Mouse (Mus musculus) layer of hippocampus, postnatal 10 days (tissue): ENCODE data around the gene Cdkn2aip. TPM values are rescaled to one million over a fixed set of nuclear protein-coding genes. Genes with fewer than 3 reads are reported as not detected.

Experiments
- DNase-seq, 2 experiments: peaks; one replicate each; pipeline ENCODE4 v3.0.0; 2021; ENCODE audit warnings: low spot score in 2 of 2
- long read RNA-seq: library from polyadenylated mRNA; stranded (forward); transcript quantifications from one replicate; pipeline ENCODE4 v2.0.0, GENCODE M21; 2023
- total RNA-seq, 2 experiments: library from RNA; stranded (reverse); gene quantifications; 2 replicates each; pipeline ENCODE4 v1.2.3; 2021

The Cdkn2aip gene
- total RNA-seq: 10 to 100 TPM; 12.1 to 13.4 TPM
- long read RNA-seq, transcript Cdkn2aip-201 (3 exons, 3,464 nt): major isoform, 6 of 11 reads
- long read RNA-seq, transcript Cdkn2aip-202 (3 exons, 3,393 nt): minor isoform, 5 of 11 reads
- long read RNA-seq, partial matches to known transcripts: 0 of 11 reads
- long read RNA-seq, other reads (novel, unspliced or antisense): 0 of 11 reads

DNA sequence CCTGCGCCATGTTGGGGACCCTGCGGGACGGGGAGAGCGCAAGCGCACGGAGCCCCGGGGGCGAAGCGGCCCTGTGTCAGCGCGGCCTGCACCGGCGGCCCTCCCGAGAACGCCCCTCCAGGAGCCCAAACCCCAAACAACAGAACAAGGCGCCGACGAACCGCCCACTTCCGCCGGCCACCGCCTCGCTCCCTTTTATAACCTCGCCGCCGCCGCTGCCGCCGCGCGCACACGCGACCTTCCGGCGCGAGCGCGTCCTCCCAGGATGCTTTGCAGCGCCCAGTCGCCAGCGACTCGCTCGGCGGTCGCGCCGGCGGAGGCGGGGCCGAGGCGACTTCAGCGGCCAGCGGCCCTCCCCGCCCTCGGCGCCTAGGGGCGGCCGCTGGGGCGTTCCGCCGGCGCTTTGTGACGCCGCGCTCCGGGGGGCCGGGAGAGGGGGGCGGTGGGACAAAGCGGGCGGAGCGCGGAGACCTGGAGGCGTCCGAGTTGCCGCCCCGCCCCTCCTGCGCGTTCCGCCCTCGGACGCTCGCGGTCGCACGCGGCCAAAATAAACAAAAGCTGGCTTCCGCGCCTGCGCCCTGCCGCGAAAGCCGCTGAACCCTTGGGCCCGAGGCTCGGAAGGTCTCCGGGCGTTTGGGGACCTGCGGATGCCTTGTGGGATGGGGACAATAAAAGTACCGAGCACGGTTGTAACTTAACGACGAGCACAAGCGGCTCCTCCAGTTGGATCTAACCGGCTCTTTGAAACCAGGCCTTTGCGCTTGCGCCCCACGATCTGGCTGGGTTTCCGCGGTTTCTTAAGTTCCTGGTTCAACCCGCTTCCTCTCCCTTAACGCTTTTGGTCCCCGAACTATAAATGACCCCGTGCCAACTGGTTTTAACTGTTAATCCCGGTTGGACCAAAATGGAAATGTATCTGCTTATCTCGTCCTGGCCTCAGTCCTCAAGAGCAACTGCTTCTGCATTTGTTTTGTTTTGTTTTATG is at the start of gene Cdkn2aip:
Gene Cdkn2aip, minus strand, starts transcription at position 172 of the 985 bp plus-strand sequence.
- peak; percentile 94 for DNase-seq

DNA sequence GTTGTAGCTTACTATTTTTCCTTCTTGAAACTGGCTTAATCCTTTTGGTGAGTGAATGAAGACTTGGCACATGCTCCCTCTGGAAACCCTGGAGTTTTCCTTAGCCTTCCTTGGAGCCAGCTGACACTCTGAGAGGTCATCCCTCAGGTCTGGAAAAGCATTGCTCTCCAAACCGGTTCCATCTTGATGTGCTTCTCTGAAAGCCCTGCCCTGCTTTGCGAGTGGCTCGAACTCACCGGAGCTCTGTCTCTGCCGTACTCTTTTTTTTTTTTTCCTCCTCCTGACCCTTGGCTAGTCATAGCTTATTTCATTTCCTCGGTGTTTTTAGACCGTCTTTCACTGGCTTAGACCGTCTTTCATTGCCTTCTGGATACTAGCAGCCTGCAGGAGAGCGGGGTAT is 49.5 kb upstream of the Cdkn2aip start:
- no peak for DNase-seq

DNA sequence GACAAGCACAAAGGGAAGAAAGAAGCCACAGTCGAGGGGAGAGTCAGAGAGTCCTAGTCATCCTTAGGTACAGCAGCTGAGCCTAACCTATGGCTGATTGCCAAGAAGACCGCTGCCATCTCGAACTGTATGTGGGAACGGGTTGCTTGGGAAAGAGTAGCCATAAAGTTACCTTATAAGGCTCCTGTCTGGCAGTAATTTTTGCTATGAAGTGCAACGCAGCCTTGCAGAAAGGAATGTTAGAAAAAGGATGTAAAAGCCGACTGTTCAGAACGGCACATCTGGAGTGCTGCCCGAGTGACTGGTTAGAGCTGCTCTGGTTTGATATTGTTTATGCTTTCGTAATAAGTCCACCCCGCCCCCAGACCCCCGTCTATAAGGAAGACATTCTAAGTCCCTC is 47.0 kb upstream of the Cdkn2aip start:
- DNase-seq: no peak

DNA sequence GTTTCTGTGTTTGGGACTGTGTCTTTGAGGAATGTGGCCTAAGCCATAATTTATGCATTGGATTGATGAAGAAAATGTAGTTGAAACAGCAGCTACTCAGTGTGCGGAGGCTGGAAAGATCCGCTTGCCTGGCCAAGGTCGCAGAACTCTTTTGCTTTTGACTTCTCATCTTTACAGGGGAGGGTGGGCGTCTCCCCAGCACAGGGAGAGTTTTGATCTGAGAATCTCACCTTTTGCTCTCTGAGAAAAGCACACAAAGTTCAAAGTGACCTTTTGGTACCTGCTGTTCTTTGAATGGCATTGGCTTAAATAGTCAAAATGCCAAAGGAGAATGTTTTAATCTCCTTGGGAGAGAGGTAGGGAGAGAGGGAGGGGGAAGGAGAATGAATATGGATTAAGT is 46.5 kb upstream of the Cdkn2aip start:
- no peak for DNase-seq

DNA sequence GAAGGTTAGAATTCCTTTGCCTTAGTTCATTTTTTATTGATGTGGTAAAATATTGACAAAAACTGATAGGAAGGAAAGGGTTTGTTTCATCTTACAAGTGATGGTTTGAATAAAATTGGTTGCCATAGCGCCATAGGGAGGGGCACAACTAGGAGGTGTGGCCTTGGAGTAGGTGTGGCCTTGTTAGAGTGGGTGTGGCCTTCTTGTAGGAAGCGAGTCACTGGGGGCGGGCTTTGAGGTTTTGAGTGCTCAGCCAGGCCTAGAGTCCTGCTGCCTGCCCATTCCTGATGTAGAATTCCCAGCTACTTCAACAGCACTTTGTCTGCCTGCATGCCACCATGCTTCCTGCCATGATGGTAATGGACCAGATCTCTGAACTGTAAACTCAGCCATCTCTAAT is 39.4 kb upstream of the Cdkn2aip start:
- DNase-seq: no peak

DNA sequence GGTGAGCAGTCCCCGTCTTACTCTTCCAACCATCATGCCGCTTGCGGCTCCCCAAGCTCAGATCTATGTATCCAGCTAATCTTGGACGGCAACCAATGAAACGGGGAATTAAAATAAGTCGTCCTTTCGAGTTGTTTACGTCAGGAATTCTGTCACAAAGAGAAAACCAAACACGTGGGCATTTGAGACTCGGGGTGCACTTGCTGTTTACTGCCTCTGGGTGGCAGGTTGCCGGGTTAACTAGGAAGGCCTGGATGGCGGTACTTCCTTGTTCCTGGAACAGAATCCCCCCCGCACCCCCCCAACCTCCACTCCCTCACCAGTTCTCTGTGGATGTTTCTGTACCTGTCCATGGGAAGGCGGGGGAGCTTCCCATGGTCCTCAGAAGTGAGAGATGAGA is 36.4 kb upstream of the Cdkn2aip start:
- DNase-seq: no peak

DNA sequence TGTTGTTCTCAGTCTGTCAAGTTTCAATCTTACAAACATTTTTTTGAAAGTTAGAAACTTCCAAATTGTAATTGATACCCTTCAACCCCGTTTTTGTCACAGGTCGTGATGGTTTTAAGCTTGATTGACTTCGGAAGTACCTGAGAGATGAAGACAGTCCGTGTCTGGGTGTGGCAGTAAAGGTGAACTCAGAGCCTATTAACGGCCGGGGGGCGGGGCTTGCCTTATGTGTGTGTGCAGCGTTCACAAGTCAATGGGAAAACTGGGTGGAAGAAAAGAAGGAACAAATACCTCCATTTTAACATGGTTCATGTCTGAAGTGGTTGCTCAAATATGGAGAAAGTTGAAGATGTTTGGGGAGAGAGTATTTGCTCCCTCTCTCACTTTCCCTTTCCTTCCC is 35.8 kb upstream of the Cdkn2aip start:
- no peak for DNase-seq

DNA sequence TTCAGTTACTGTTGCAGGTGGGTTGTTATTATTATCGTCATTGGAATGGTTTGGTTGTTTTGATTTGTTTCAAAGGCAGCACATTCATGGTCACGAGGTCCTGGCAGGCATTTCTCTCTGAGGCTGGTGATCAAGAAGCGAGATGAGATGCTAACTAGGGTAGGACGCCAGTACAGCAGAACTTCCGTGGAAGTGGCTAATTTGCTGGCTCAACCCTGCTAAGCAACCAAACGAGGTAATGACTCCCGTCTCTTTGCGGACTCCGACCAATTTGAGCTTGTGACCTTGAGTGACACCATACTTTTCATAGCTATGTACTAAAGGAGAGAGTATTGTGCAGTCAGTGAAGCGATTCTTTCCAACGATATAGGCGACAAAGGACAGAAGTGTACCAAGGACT is 32.6 kb upstream of the Cdkn2aip start:
- DNase-seq: no peak

DNA sequence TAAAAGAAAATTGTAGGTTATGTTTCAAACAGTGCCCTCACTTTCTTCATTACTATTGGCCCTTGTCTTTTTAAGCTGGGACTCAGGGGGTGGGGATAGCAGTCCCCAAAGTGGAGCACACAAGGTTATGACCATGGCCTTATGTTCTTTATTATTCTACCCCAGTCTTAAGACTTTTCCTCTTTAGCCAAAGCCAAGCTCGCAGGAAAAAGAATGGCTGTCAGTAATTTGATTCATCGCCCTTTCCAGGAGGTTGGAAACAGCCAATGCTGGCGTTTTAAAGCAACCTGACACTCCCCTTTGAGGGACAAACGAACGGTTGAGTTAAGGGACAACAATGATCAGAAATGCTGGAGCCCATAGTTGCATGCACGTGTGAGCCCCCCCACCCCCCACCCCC is 32.1 kb upstream of the Cdkn2aip start:
- no peak for DNase-seq

DNA sequence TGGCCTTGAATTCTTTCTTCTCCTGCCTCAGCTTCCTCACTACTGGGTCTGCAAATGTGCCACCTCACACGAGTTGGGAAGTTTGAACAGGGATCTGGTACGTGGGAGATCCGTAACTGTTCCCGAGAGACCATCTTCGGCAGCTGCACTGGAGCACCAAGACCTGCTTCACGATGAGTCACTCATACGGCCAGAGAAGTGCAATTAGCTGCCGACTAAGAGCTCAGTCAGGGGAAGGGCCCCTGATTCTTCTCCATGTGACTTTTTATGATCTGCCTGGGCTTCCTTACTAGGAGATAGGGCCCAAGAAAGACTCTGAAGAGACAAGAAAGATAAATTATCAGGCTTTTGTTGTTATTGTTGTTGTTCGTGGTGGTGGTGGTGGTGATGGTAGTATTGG is 31.1 kb upstream of the Cdkn2aip start:
- DNase-seq: no peak

DNA sequence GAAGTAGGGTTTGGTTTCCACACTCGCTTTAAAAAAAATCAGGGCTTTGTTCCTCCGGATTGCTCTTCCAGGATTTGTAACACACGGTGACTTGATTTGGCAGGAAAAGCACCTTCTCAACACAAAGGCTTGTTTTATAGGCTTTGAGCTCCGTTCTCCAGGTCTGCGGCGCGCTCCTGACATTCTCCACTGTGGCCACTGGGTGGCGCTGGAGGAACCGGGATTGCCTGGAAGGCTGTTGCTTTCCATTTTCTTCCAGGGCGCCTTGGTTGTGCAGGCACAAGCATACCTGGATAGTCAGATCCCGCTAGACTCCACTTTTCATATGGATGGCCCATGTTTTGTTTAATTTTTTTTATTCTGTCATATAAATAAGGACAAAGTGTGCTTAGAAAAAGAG is 29.7 kb upstream of the Cdkn2aip start:
- peak; percentile 93 to 94 for DNase-seq

DNA sequence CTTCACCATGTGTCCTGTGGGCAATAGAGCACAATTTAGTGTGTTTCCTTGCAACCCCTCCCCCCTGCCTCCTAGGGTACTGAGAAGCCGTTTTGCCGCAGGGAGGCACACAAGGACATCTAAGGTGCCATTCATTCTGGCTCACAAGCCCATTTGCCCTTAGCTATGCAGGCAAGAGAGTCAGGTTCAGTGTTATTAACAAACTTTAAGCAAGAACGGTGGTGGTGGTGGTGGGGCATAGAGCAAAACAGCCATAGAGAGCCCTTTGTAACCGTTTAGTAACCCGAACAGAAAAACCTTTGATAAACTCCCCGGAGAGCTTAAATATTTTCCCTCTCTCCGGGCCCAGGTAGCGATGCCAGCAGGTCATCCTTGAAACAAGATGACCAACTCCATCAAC is 29.3 kb upstream of the Cdkn2aip start:
- no peak for DNase-seq

DNA sequence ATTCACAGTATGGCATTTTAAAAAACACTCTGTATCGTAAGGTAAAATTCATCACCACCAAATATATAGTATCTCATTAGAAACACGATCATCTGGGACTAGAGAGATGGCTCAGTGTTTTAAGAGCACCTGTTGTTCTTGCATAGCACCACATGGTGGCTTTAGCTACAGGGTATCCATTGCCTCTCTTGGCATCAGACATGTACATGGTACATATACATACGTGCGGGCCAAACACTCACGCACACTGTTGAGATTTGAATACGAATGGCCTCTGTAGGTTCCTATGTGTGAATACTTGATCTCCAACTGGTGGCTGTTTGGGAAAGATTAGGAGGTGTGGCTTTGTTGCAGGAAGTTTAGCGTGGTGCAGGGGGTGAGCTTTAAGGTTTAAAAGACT is 28.6 kb upstream of the Cdkn2aip start:
- DNase-seq: no peak

DNA sequence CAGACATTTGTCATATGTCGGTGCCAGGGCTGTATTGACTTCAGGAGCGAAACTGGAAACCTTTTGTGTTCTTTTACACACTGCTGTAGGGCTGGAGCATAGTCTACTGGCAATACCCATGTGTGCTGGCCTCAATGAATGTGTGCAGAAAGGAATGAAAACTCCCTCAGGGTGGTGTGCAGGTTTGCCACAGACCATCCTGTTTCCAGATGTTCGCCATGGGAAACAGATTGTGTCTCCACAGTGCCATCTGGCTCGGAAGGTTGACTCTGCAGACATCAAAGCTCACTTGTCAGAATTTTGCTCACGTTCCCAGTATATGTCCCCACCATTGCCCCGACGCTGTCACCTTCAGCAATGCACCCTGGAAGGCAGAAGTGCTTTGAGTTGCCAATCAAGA is 23.4 kb upstream of the Cdkn2aip start:
- DNase-seq: no peak

DNA sequence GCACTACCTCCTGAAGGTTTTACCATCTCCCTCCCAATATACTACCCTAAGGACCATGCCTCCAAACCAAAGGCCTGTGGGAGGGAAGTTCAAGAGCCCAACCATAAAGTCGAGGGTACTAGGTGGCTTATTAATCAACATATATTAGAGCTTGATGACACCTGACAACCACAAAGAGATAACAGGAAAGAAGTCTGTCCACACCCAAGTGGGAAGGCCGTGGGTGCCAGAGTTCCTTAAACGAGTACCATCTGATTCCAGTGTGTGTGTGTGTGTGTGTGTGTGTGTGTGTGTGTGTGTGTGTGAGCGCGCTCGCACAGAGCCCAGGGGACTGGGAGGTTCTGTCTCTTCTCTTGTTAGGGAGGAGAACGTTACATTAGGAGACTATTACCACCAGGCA is 15.6 kb upstream of the Cdkn2aip start:
- DNase-seq: no peak

DNA sequence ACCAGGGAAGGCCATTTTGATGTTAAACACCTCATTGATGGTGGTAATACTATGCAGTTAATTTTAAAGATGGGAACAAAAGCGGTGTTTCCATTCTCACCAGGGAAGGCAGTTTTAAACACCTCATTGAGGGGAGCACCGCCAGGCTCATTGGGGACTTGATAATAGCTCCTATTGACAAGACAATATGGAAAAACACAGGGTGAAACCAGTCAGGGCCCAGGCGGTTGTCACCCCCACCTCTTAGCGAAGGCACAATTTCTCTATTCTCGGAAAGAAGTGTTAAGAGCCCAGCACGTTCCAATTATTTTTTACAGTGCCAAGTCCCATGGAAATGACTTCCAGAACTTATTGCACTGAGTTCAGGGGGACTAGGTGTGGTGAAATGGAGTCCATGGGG is 13.2 kb upstream of the Cdkn2aip start:
- no peak for DNase-seq

DNA sequence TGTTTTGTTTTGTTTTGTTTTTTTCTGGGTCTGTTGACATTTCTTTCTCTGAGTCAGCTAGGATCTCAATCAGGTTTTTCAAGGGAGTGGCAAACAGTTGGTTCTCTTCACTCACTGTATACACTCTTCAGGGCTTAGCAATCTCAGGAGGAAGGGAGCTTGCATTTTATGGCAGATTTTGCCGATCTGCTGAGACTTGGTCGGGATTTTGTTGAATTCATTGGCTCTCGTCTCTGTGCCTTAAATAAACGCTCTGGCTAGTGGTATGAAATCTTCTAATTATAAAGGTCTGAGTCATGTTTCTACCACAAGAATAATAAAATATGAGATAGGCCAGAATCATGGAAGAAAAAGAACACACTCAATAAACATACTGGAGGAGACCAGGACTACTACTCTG is 7.9 kb upstream of the Cdkn2aip start:
- no peak for DNase-seq

DNA sequence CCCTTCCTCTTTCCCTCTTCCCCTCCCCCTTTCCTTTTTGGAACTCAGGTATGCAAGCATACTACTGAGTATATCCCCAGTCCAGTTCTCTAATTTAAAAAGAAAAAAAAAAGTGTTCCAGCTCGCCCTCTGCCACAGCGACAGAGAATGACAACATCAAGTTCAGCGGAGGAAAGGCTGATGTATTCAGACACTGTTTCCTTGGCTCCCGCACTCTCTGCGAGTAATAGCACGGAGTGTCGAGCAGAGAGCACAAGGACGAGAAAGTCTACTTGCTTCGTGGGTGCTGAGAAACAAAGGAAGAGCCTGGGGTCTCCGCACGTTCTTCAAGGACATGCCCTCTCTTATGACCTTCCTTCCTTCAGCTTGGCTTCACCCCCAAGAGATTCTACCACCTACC is 4.9 kb upstream of the Cdkn2aip start:
- no peak for DNase-seq

DNA sequence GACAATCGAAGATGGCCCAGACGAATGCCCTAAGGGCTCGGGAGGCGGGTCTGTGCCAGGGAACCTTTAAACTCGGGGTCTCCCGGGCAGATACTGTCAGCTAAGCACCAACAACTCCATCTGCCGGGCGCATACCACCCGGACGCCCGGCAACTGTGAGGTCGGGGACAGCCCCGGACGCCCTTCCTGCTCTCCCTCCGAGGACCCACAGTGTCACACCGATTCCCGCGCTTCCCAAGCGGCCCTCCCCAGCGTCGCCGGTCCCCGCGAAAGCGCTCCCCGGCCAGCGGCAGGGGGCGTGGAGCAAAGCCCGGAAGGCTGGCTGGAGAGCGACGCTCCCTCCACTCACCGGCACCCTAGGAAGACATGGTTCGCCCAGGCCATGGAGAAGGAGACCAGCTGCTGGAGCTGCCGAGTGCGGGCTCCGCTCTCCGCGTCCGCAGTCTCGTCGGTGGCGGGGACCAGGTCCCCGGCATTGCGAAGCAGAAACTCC is 515 bp downstream of the Cdkn2aip start:
- DNase-seq: no peak

DNA sequence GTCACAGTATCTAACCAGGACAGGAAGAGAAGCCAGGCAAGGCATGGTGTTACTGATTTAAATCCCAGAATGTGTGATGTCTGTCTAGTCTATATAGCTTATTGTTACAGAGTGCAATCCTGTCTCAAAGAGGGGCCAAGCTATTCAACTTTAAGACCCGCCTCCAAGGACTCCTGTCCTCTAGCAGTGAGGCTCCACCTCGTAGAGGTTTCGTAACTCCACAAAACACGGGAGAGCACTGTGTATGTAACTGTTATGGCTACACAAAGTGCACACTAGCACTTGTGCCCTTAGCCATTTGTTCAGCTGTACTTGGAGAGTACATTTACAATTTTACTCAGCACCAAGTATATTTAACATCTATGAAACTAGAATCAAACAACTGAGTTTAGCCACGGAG is 5.6 kb downstream of the Cdkn2aip start:
- no peak for DNase-seq

DNA sequence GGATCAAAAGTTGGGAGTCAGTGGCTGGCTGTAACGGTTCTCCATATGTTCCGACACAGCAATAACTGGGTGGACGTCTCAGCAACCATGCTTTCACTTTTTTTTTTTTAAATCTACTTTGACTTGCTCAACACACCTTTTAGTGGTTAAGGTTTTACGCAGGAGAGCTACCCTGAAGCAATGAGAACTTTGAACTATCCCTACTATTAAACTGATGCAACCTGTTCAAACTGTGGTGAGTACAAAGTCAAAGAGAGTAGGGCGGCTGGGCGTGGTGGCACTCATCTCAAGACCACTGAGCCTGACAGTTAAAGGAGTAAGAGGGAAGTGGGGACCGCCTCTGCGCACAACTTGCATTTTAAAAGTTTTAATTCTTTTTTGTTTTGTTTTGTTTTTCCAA is 7.0 kb downstream of the Cdkn2aip start:
- DNase-seq: no peak

DNA sequence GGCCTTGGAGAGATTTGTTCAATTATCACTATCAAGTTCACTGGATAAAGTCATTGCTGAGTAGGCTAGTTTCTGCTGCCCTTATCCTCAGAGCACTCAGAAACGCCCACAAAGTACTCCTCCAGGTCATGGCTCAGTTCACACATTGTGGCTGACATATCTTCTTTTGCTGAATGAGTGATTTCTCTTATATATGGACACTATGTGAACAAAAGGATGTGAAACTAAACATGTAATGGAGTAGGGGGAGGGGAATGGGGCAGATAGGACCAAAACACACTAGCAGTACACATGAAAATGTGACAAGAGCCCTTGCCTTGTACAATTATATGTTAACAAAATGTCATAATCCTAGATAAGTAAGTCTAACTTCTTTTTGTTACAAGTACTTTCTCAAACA is 11.4 kb downstream of the Cdkn2aip start:
- DNase-seq: no peak

DNA sequence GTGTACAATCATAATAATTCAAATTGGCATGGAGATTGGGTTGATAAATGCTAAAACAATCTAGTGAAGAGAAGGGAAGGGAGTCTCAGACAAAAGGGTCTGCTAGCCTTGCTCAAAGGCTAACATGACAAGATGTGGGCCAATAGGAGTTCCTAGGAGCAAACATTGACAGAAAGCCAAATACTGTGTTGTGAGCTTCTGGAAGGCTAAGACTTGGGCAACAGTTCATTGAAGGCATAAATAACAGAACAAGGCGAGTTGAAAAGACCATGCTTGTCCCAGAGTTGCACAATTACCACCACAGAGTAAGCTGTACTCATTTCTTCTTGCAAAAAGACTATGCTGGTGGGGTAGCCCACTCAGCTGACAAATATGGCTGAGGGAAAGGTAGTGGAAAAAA is 16.0 kb downstream of the Cdkn2aip start:
- no peak for DNase-seq
